Mouse (Mus musculus) neural tube, embryonic 15.5 days (tissue): ENCODE data around the gene Cacna1c. TPM values are rescaled to one million over a fixed set of nuclear protein-coding genes. Genes with fewer than 3 reads are reported as not detected.

Source experiments
- ATAC-seq: fragments of 200-750 bp; cut with Nextera tagmentation; 2 replicates; pipeline ENCODE4 v1.8.0; 2017; ENCODE audit warnings: mild to moderate bottlenecking, moderate TSS enrichment, moderate library complexity; ENCODE audit not compliant: low FRiP score
- H3K27ac ChIP-seq: fragments of 300-500 bp; sonication (generic); replicated peaks from 2 replicates; pipeline ENCODE4 v1.5.1; 2015; ENCODE audit warnings: mild to moderate bottlenecking, inconsistent platforms
- H3K27me3 ChIP-seq: fragments of 300-500 bp; sonication (generic); replicated peaks from 2 replicates; pipeline ENCODE4 v1.6.1; 2015; ENCODE audit warnings: inconsistent platforms
- H3K36me3 ChIP-seq: fragments of 300-500 bp; sonication (generic); 2 replicates; pipeline ENCODE4 v1.6.1; 2015; ENCODE audit warnings: inconsistent platforms
- H3K4me1 ChIP-seq: fragments of 300-500 bp; sonication (generic); 2 replicates; pipeline ENCODE4 v1.6.1; 2015; ENCODE audit warnings: inconsistent platforms
- H3K4me2 ChIP-seq: fragments of 300-500 bp; sonication (generic); 2 replicates; pipeline ENCODE4 v1.6.1; 2015; ENCODE audit warnings: inconsistent platforms, mild to moderate bottlenecking, moderate library complexity
- H3K4me3 ChIP-seq: fragments of 300-500 bp; sonication (generic); replicated peaks from 2 replicates; pipeline ENCODE4 v1.5.1; 2015; ENCODE audit warnings: mild to moderate bottlenecking, inconsistent platforms
- H3K9ac ChIP-seq: fragments of 300-500 bp; sonication (generic); replicated peaks from 2 replicates; pipeline ENCODE4 v1.6.1; 2015; ENCODE audit warnings: mild to moderate bottlenecking, inconsistent platforms
- H3K9me3 ChIP-seq: fragments of 300-500 bp; sonication (generic); replicated peaks from 2 replicates; pipeline ENCODE4 v1.6.1; 2016; ENCODE audit warnings: inconsistent platforms
- WGBS: fragments of 180-500 bp; shearing (Covaris S2); methylation state at CpG from one replicate; pipeline ENCODE4 v1.1.7; 2015; ENCODE audit warnings: mixed read lengths; 5-methylcytosine and 5-hydroxymethylcytosine counted together
- polyA plus RNA-seq: library from polyadenylated mRNA; unstranded; fragments of >200 nt; fragmentation: Nextera tagmentation; extraction: Ambion mirVana; gene quantifications from 2 replicates; pipeline ENCODE4 v1.2.1, GENCODE M21; 2015

Cacna1c gene
- polyA plus RNA-seq, 1 experiment from 2014 or later: 7.4 TPM

- no peak overlapping the region for H3K4me2 ChIP-seq
- H3K4me1 ChIP-seq: peaks cover 10% of the 10 kb centered on the region
- no peaks in the 10 kb centered on the region for H3K27me3 ChIP-seq
- no peaks in the 10 kb centered on the region for H3K9me3 ChIP-seq
- H3K36me3 ChIP-seq: peaks cover 8% of the 10 kb centered on the region
- no peak for ATAC-seq
- WGBS: 81% methylated on average over 6 of the region's 6 CpGs
- H3K4me3 ChIP-seq: no peak overlapping the region
- H3K9ac ChIP-seq: no peak overlapping the region
- no peak overlapping the region for H3K27ac ChIP-seq
Measured at GRCm38 (mm10) chr6:118724388-118724787, 471.8 kb downstream of the Cacna1c start.

GRCm38 (mm10) chr6:118722336-118722735 lies 473.9 kb downstream of the Cacna1c start:
- H3K4me1 ChIP-seq: peaks cover 14% of the 10 kb centered on the region
- no peak for ATAC-seq
- no peaks in the 10 kb centered on the region for H3K9me3 ChIP-seq
- H3K27me3 ChIP-seq: no peaks in the 10 kb centered on the region
- 73% methylated on average over 6 of the region's 6 CpGs for WGBS
- no peak overlapping the region for H3K27ac ChIP-seq
- H3K9ac ChIP-seq: no peak overlapping the region
- no peak overlapping the region for H3K4me2 ChIP-seq
- no peak overlapping the region for H3K4me3 ChIP-seq
- no peaks in the 10 kb centered on the region for H3K36me3 ChIP-seq

- Histone ChIP-seq H3K4me1 (peaks cover 8% of the 10 kb centered on the region), H3K4me2 (no peak overlapping the region), H3K27me3 (no peaks in the 10 kb centered on the region), H3K9me3 (no peaks in the 10 kb centered on the region), H3K36me3 (0 out of 2 replicates have a peak, but pooled peaks cover 2% of the 10 kb centered on the region), H3K27ac (no peak overlapping the region), H3K4me3 (no peak overlapping the region), H3K9ac (no peak overlapping the region)
- WGBS: 75% methylated on average over 1 of the region's 1 CpGs
- ATAC-seq: no peak; the same call in 1 of the 2 replicates
Measured at GRCm38 (mm10) chr6:118719486-118719885, 476.7 kb downstream of the Cacna1c start.

GRCm38 (mm10) chr6:118713286-118713685 lies 482.9 kb downstream of the Cacna1c start:
- no peaks in the 10 kb centered on the region for H3K27me3 ChIP-seq
- H3K9me3 ChIP-seq: no peaks in the 10 kb centered on the region
- 91% methylated on average over 5 of the region's 5 CpGs for WGBS

GRCm38 (mm10) chr6:118711677-118712322 lies 484.4 kb downstream of the Cacna1c start:
- peaks cover 11% of the 10 kb centered on the region for H3K4me1 ChIP-seq
- peak overlapping the region; percentile 24 for H3K27ac ChIP-seq
- H3K4me3 ChIP-seq: no peak overlapping the region
- no peak overlapping the region for H3K4me2 ChIP-seq
- no peak overlapping the region for H3K9ac ChIP-seq
- H3K27me3 ChIP-seq: no peaks in the 10 kb centered on the region
- ATAC-seq: peak; percentile 52; the same call in 1 of the 2 replicates
- no peaks in the 10 kb centered on the region for H3K9me3 ChIP-seq
- 71% methylated on average over 14 of the region's 14 CpGs for WGBS
- peaks cover 5% of the 10 kb centered on the region; the same call in 1 of the 2 replicates for H3K36me3 ChIP-seq

More at GRCm38 (mm10) chr6:118713286-118713685, 482.9 kb downstream of the Cacna1c start:
- Histone ChIP-seq H3K4me3 (no peak overlapping the region), H3K9ac (no peak overlapping the region), H3K4me1 (no peaks in the 10 kb centered on the region), H3K4me2 (no peak overlapping the region), H3K36me3 (peaks cover 5% of the 10 kb centered on the region; the same call in 1 of the 2 replicates), H3K27ac (no peak overlapping the region)
- no peak for ATAC-seq

GRCm38 (mm10) chr6:118707066-118707465 lies 489.2 kb downstream of the Cacna1c start:
- no peak overlapping the region for H3K4me2 ChIP-seq
- no peaks in the 10 kb centered on the region for H3K9me3 ChIP-seq
- H3K27me3 ChIP-seq: no peaks in the 10 kb centered on the region
- peaks cover 11% of the 10 kb centered on the region for H3K4me1 ChIP-seq
- ATAC-seq: peak; percentile 45; the same call in 1 of the 2 replicates
- no peak overlapping the region for H3K4me3 ChIP-seq
- peaks cover 13% of the 10 kb centered on the region; the same call in 1 of the 2 replicates for H3K36me3 ChIP-seq
- 25% methylated on average over 4 of the region's 4 CpGs for WGBS
- no peak overlapping the region for H3K9ac ChIP-seq
- H3K27ac ChIP-seq: peak overlapping the region; percentile 41; the same call in 1 of the 2 replicates

GRCm38 (mm10) chr6:118705840-118706239 lies 490.4 kb downstream of the Cacna1c start:
- Histone ChIP-seq H3K4me1 (peaks cover 16% of the 10 kb centered on the region), H3K4me2 (no peak overlapping the region), H3K27me3 (no peaks in the 10 kb centered on the region), H3K9ac (no peak overlapping the region), H3K4me3 (no peak overlapping the region), H3K27ac (no peak overlapping the region), H3K9me3 (no peaks in the 10 kb centered on the region), H3K36me3 (peaks cover 11% of the 10 kb centered on the region; the same call in 1 of the 2 replicates)
- no peak for ATAC-seq
- 88% methylated on average over 7 of the region's 7 CpGs for WGBS

GRCm38 (mm10) chr6:118694626-118695025 lies 501.6 kb downstream of the Cacna1c start:
- no peak for ATAC-seq
- H3K36me3 ChIP-seq: 0 out of 2 replicates have a peak, but pooled peaks cover 2% of the 10 kb centered on the region
- no peak overlapping the region for H3K9ac ChIP-seq
- 86% methylated on average over 4 of the region's 4 CpGs for WGBS
- no peak overlapping the region for H3K4me2 ChIP-seq
- no peak overlapping the region for H3K27ac ChIP-seq
- H3K9me3 ChIP-seq: no peaks in the 10 kb centered on the region
- no peaks in the 10 kb centered on the region for H3K4me1 ChIP-seq
- H3K27me3 ChIP-seq: no peaks in the 10 kb centered on the region
- H3K4me3 ChIP-seq: no peak overlapping the region

GRCm38 (mm10) chr6:118689447-118689846 lies 506.8 kb downstream of the Cacna1c start:
- Histone ChIP-seq H3K4me2 (no peak overlapping the region), H3K36me3 (no peaks in the 10 kb centered on the region), H3K9ac (no peak overlapping the region), H3K9me3 (no peaks in the 10 kb centered on the region), H3K27me3 (no peaks in the 10 kb centered on the region), H3K27ac (no peak overlapping the region), H3K4me3 (no peak overlapping the region), H3K4me1 (no peaks in the 10 kb centered on the region)
- ATAC-seq: no peak
- WGBS: 94% methylated on average over 3 of the region's 3 CpGs

GRCm38 (mm10) chr6:118688856-118689255 lies 507.4 kb downstream of the Cacna1c start:
- Histone ChIP-seq H3K9ac (no peak overlapping the region), H3K4me3 (no peak overlapping the region), H3K4me1 (no peaks in the 10 kb centered on the region), H3K9me3 (no peaks in the 10 kb centered on the region), H3K36me3 (peaks cover 4% of the 10 kb centered on the region; the same call in 1 of the 2 replicates), H3K27me3 (no peaks in the 10 kb centered on the region), H3K27ac (no peak overlapping the region), H3K4me2 (no peak overlapping the region)
- ATAC-seq: no peak
- WGBS: 91% methylated on average over 5 of the region's 5 CpGs

- Histone ChIP-seq H3K4me1 (no peaks in the 10 kb centered on the region), H3K27ac (no peak overlapping the region), H3K9me3 (no peaks in the 10 kb centered on the region), H3K9ac (no peak overlapping the region), H3K4me3 (no peak overlapping the region), H3K27me3 (no peaks in the 10 kb centered on the region), H3K4me2 (no peak overlapping the region), H3K36me3 (peaks cover 20% of the 10 kb centered on the region; the same call in 1 of the 2 replicates)
- 35% methylated on average over 6 of the region's 6 CpGs for WGBS
- ATAC-seq: no peak
Measured at GRCm38 (mm10) chr6:118680814-118681213, 515.4 kb downstream of the Cacna1c start.

GRCm38 (mm10) chr6:118678031-118678430 lies 518.2 kb downstream of the Cacna1c start:
- H3K9ac ChIP-seq: no peak overlapping the region
- no peak overlapping the region for H3K4me2 ChIP-seq
- no peak overlapping the region for H3K4me3 ChIP-seq
- ATAC-seq: no peak
- H3K27me3 ChIP-seq: no peaks in the 10 kb centered on the region
- no peaks in the 10 kb centered on the region for H3K9me3 ChIP-seq
- 93% methylated on average over 10 of the region's 10 CpGs for WGBS
- peaks cover 16% of the 10 kb centered on the region; the same call in 1 of the 2 replicates for H3K36me3 ChIP-seq
- H3K27ac ChIP-seq: no peak overlapping the region
- no peaks in the 10 kb centered on the region for H3K4me1 ChIP-seq
